Mouse (Mus musculus): ENCODE data around the gene Tspan5. TPM values are rescaled to one million over a fixed set of nuclear protein-coding genes. Genes with fewer than 3 reads are reported as not detected.

Gene Tspan5
- total RNA-seq, 1 experiment: 12.7 TPM

- Histone ChIP-seq H3K9ac (ENCODE audit: insufficient read depth, low read depth, low read length, poor library complexity, severe bottlenecking) (no peak overlapping the region), H3K9me3 (ENCODE audit: control insufficient read depth, insufficient read depth, low read depth, low read length) (no peaks in the 10 kb centered on the region), H3K4me3 (ENCODE audit: insufficient read depth in 1 of 2, low read depth in 1 of 2, low read length in 2 of 2, poor library complexity in 1 of 2, severe bottlenecking in 1 of 2) (no peak overlapping the region), H3K27ac (ENCODE audit: insufficient read depth, low read depth, low read length, poor library complexity, severe bottlenecking) (no peak overlapping the region), H3K4me1 (ENCODE audit: control insufficient read depth in 2 of 2, insufficient read depth in 2 of 2, low read length in 2 of 2, poor library complexity in 1 of 2) (no peaks in the 10 kb centered on the region), H3K36me3 (ENCODE audit: control insufficient read depth, insufficient read depth, low read length, poor library complexity, severe bottlenecking) (peaks cover 13% of the 10 kb centered on the region; the same call in 1 of the 2 replicates)
- in situ Hi-C loops (cut with MboI; ENCODE audit: low sequenced_read_pairs in 2 of 2, unreplicated experiment in 2 of 2): no loop called here
- TF ChIP-seq ZNF384 (IDR thresholded peaks at IDR 0.05; ENCODE audit: low read depth, low read length) (no peak), ZC3H11A (IDR thresholded peaks at IDR 0.05; ENCODE audit: borderline replicate concordance, low read depth, low read length) (no peak), CHD2 (IDR thresholded peaks at IDR 0.05; ENCODE audit: low read depth, low read length) (no peak), HCFC1 (IDR thresholded peaks at IDR 0.05; ENCODE audit: borderline replicate concordance, insufficient read depth, low read length) (no peak), MAFK (IDR thresholded peaks at IDR 0.05; ENCODE audit: insufficient read depth, low read depth, low read length) (no peak)
- DNase-seq (ENCODE audit: low read depth, low spot score): no peak
Measured at GRCm38 (mm10) chr3:138941604-138942003, 199.6 kb downstream of the Tspan5 start.

- Histone ChIP-seq H3K9me3 (ENCODE audit: control insufficient read depth, insufficient read depth, low read depth, low read length) (no peaks in the 10 kb centered on the region), H3K4me1 (ENCODE audit: control insufficient read depth in 2 of 2, insufficient read depth in 2 of 2, low read length in 2 of 2, poor library complexity in 1 of 2) (no peaks in the 10 kb centered on the region), H3K27ac (ENCODE audit: insufficient read depth, low read depth, low read length, poor library complexity, severe bottlenecking) (no peak overlapping the region), H3K9ac (ENCODE audit: insufficient read depth, low read depth, low read length, poor library complexity, severe bottlenecking) (no peak overlapping the region), H3K4me3 (ENCODE audit: insufficient read depth in 1 of 2, low read depth in 1 of 2, low read length in 2 of 2, poor library complexity in 1 of 2, severe bottlenecking in 1 of 2) (no peak overlapping the region), H3K36me3 (ENCODE audit: control insufficient read depth, insufficient read depth, low read length, poor library complexity, severe bottlenecking) (peaks cover 4% of the 10 kb centered on the region; the same call in 1 of the 2 replicates)
- no peak for DNase-seq (ENCODE audit: low read depth, low spot score)
- in situ Hi-C loops (cut with MboI; ENCODE audit: low sequenced_read_pairs in 2 of 2, unreplicated experiment in 2 of 2): no loop called here
- TF ChIP-seq HCFC1 (IDR thresholded peaks at IDR 0.05; ENCODE audit: borderline replicate concordance, insufficient read depth, low read length): no peak
- no peak for TF ChIP-seq ZC3H11A (IDR thresholded peaks at IDR 0.05; ENCODE audit: borderline replicate concordance, low read depth, low read length)
- no peak for TF ChIP-seq ZNF384 (IDR thresholded peaks at IDR 0.05; ENCODE audit: low read depth, low read length)
- no peak for TF ChIP-seq MAFK (IDR thresholded peaks at IDR 0.05; ENCODE audit: insufficient read depth, low read depth, low read length)
- no peak for TF ChIP-seq CHD2 (IDR thresholded peaks at IDR 0.05; ENCODE audit: low read depth, low read length)
Measured at GRCm38 (mm10) chr3:138945516-138945915, 203.5 kb downstream of the Tspan5 start.

- H3K36me3 ChIP-seq (ENCODE audit: control insufficient read depth, insufficient read depth, low read length, poor library complexity, severe bottlenecking): peaks cover 2% of the 10 kb centered on the region; the same call in 1 of the 2 replicates
- no peak for TF ChIP-seq ZNF384 (IDR thresholded peaks at IDR 0.05; ENCODE audit: low read depth, low read length)
- TF ChIP-seq MAFK (IDR thresholded peaks at IDR 0.05; ENCODE audit: insufficient read depth, low read depth, low read length): no peak
Measured at GRCm38 (mm10) chr3:138949081-138949480, 207.1 kb downstream of the Tspan5 start.

GRCm38 (mm10) chr3:138955220-138955619 lies 213.2 kb downstream of the Tspan5 start:
- no peak for DNase-seq (ENCODE audit: low read depth, low spot score)
- peaks cover 6% of the 10 kb centered on the region; the same call in 1 of the 2 replicates for H3K36me3 ChIP-seq (ENCODE audit: control insufficient read depth, insufficient read depth, low read length, poor library complexity, severe bottlenecking)
- H3K4me1 ChIP-seq (ENCODE audit: control insufficient read depth in 2 of 2, insufficient read depth in 2 of 2, low read length in 2 of 2, poor library complexity in 1 of 2): no peaks in the 10 kb centered on the region
- in situ Hi-C loops (cut with MboI; ENCODE audit: low sequenced_read_pairs in 2 of 2, unreplicated experiment in 2 of 2): no loop called here
- no peaks in the 10 kb centered on the region for H3K9me3 ChIP-seq (ENCODE audit: control insufficient read depth, insufficient read depth, low read depth, low read length)
- no peak overlapping the region for H3K27ac ChIP-seq (ENCODE audit: insufficient read depth, low read depth, low read length, poor library complexity, severe bottlenecking)
- no peak overlapping the region for H3K4me3 ChIP-seq (ENCODE audit: insufficient read depth in 1 of 2, low read depth in 1 of 2, low read length in 2 of 2, poor library complexity in 1 of 2, severe bottlenecking in 1 of 2)
- H3K9ac ChIP-seq (ENCODE audit: insufficient read depth, low read depth, low read length, poor library complexity, severe bottlenecking): no peak overlapping the region
- TF ChIP-seq HCFC1 (IDR thresholded peaks at IDR 0.05; ENCODE audit: borderline replicate concordance, insufficient read depth, low read length) (no peak), CHD2 (IDR thresholded peaks at IDR 0.05; ENCODE audit: low read depth, low read length) (no peak), ZC3H11A (IDR thresholded peaks at IDR 0.05; ENCODE audit: borderline replicate concordance, low read depth, low read length) (no peak), MAFK (IDR thresholded peaks at IDR 0.05; ENCODE audit: insufficient read depth, low read depth, low read length) (no peak), ZNF384 (IDR thresholded peaks at IDR 0.05; ENCODE audit: low read depth, low read length) (no peak)

More at GRCm38 (mm10) chr3:138949081-138949480, 207.1 kb downstream of the Tspan5 start:
- H3K9me3 ChIP-seq (ENCODE audit: control insufficient read depth, insufficient read depth, low read depth, low read length): no peaks in the 10 kb centered on the region
- H3K4me3 ChIP-seq (ENCODE audit: insufficient read depth in 1 of 2, low read depth in 1 of 2, low read length in 2 of 2, poor library complexity in 1 of 2, severe bottlenecking in 1 of 2): no peak overlapping the region
- in situ Hi-C loops (cut with MboI; ENCODE audit: low sequenced_read_pairs in 2 of 2, unreplicated experiment in 2 of 2): no loop called here
- DNase-seq (ENCODE audit: low read depth, low spot score): no peak
- H3K4me1 ChIP-seq (ENCODE audit: control insufficient read depth in 2 of 2, insufficient read depth in 2 of 2, low read length in 2 of 2, poor library complexity in 1 of 2): no peaks in the 10 kb centered on the region
- H3K27ac ChIP-seq (ENCODE audit: insufficient read depth, low read depth, low read length, poor library complexity, severe bottlenecking): no peak overlapping the region
- no peak overlapping the region for H3K9ac ChIP-seq (ENCODE audit: insufficient read depth, low read depth, low read length, poor library complexity, severe bottlenecking)

Other genes starting within 250 kb of the Tspan5 start
- gene Eif4e, start 216.0 kb upstream of the Tspan5 start, total RNA-seq (2012; rRNA removed): 202 and 235 TPM in 2 replicates